Mouse (Mus musculus): Measurements from ENCODE around the gene Ccs.

GRCm38 (mm10) chr19:4811063-4811908 is 27.8 kb downstream of the Ccs start, which contains the start of the genes Gm21992 and Rbm14:
- TF ChIP-seq POLR2A (IDR thresholded peaks at IDR 0.05; ENCODE audit: insufficient read depth, low read length) (peak; percentile 85), CTCF (IDR thresholded peaks at IDR 0.05; ENCODE audit: low read depth, low read length) (no peak), EP300 (IDR thresholded peaks at IDR 0.05; ENCODE audit: insufficient read depth, low read depth, low read length) (0 out of 2 replicates have a peak, but pooled peaks have one; percentile 55)

Measured in ES-Bruce4 (cell line).